15 mouse cellular contexts compared by ENCODE assay signal in genomic region chr1:131280280-131280679, GRCm38 (mm10). TPM values are rescaled to one million over a fixed set of nuclear protein-coding genes. Genes with fewer than 3 reads are reported as not detected.
DNase-seq lines count a peak whose midpoint lies in the region; ATAC-seq lines count a peak whose summit lies in the region.
"Had no signal": no experiment of that assay in that cellular context is flagged by ENCODE, and none has a peak within 500 bp of the region (broad histone marks: within the 10 kb centered on the region; RNA-seq: fewer than 3 reads in every experiment).

No protein-coding gene starts in this region.

- 30% methylated on average over 3 of the region's 3 CpGs for WGBS in intestine, embryonic 16.5 days
- WGBS in stomach, embryonic 16.5 days: 47% methylated on average over 3 of the region's 3 CpGs
- WGBS in forebrain, embryonic 16.5 days: 67% methylated on average over 3 of the region's 3 CpGs

- no peak overlapping the region for H3K9ac ChIP-seq in intestine, embryonic 16.5 days (ENCODE audit: low read depth, low read length)
- H3K9ac ChIP-seq in stomach, embryonic 16.5 days (ENCODE audit: low read length): no peak overlapping the region
- no peak overlapping the region for H3K9ac ChIP-seq in forebrain, embryonic 16.5 days (replicated peaks; ENCODE audit: low read depth, low read length)
- H3K9ac ChIP-seq: forebrain, postnatal 0 days; neural tube, embryonic 12.5 days had no signal

- no peaks in the 10 kb centered on the region for H3K27me3 ChIP-seq in intestine, embryonic 16.5 days (replicated peaks; ENCODE audit: control insufficient read depth, insufficient read depth, low read length)
- H3K27me3 ChIP-seq in stomach, embryonic 16.5 days (ENCODE audit: control insufficient read depth, insufficient read depth, low read length): no peaks in the 10 kb centered on the region
- H3K27me3 ChIP-seq in forebrain, embryonic 16.5 days (replicated peaks; ENCODE audit: control insufficient read depth, insufficient read depth, low read length): no peaks in the 10 kb centered on the region
- H3K27me3 ChIP-seq: embryonic facial prominence, embryonic 13.5 days; neural tube, embryonic 12.5 days; Patski had no signal

- H3K9me3 ChIP-seq in intestine, embryonic 16.5 days (ENCODE audit: control insufficient read depth, low read length): no peaks in the 10 kb centered on the region
- no peaks in the 10 kb centered on the region for H3K9me3 ChIP-seq in stomach, embryonic 16.5 days (replicated peaks; ENCODE audit: control insufficient read depth, low read length)
- no peaks in the 10 kb centered on the region for H3K9me3 ChIP-seq in forebrain, embryonic 16.5 days (ENCODE audit: control insufficient read depth, low read length)
- H3K9me3 ChIP-seq: embryonic facial prominence, embryonic 13.5 days; neural tube, embryonic 12.5 days had no signal

- H3K36me3 ChIP-seq in intestine, embryonic 16.5 days (ENCODE audit: control insufficient read depth, insufficient read depth, low read length): no peaks in the 10 kb centered on the region
- no peaks in the 10 kb centered on the region for H3K36me3 ChIP-seq in stomach, embryonic 16.5 days (ENCODE audit: control insufficient read depth, insufficient read depth, low read length)
- no peaks in the 10 kb centered on the region for H3K36me3 ChIP-seq in forebrain, embryonic 16.5 days (ENCODE audit: control insufficient read depth, insufficient read depth)
- H3K36me3 ChIP-seq: neural tube, embryonic 12.5 days had no signal

- H3K4me1 ChIP-seq in intestine, embryonic 16.5 days (ENCODE audit: control insufficient read depth, insufficient read depth, low read length): peaks cover 28% of the 10 kb centered on the region
- peaks cover 20% of the 10 kb centered on the region for H3K4me1 ChIP-seq in stomach, embryonic 16.5 days (ENCODE audit: control insufficient read depth, insufficient read depth, low read length)
- H3K4me1 ChIP-seq in forebrain, embryonic 16.5 days (replicated peaks; ENCODE audit: control insufficient read depth, insufficient read depth, low read length): no peaks in the 10 kb centered on the region
- H3K4me1 ChIP-seq: neural tube, embryonic 12.5 days had no signal

- no peak overlapping the region for H3K4me2 ChIP-seq in intestine, embryonic 16.5 days (ENCODE audit: low read depth, low read length)
- no peak overlapping the region for H3K4me2 ChIP-seq in stomach, embryonic 16.5 days (ENCODE audit: low read depth, low read length)
- H3K4me2 ChIP-seq in forebrain, embryonic 16.5 days (ENCODE audit: low read length): no peak overlapping the region
- H3K4me2 ChIP-seq: neural tube, embryonic 12.5 days had no signal

- H3K4me3 ChIP-seq in intestine, embryonic 16.5 days (ENCODE audit: low read length): no peak overlapping the region
- H3K4me3 ChIP-seq in stomach, embryonic 16.5 days (replicated peaks; ENCODE audit: low read length): no peak overlapping the region
- H3K4me3 ChIP-seq in forebrain, embryonic 16.5 days (replicated peaks; ENCODE audit: low read length): no peak overlapping the region
- H3K4me3 ChIP-seq: embryonic facial prominence, embryonic 13.5 days; heart, adult 2 months; neural tube, embryonic 12.5 days had no signal

- H3K27ac ChIP-seq in intestine, embryonic 16.5 days (ENCODE audit: low read length): peak overlapping the region; percentile 38; the same call in 1 of the 2 replicates
- H3K27ac ChIP-seq in stomach, embryonic 16.5 days (ENCODE audit: low read length): no peak overlapping the region
- no peak overlapping the region for H3K27ac ChIP-seq in forebrain, embryonic 16.5 days (ENCODE audit: low read length)
- H3K27ac ChIP-seq: heart, adult 2 months; neural tube, embryonic 12.5 days had no signal

- DNase-seq in CD4-positive helper T cell, adult 2 months (ENCODE audit: low read depth, low spot score): peak; percentile 77
- peak; percentile 40 to 44 for DNase-seq in CD8-positive naive resting alpha-beta T cell, adult 2 months (ENCODE audit: low read depth in 2 of 2, low spot score in 2 of 2)
- no peak for DNase-seq in lung, postnatal 25 days (ENCODE audit: low spot score)
- DNase-seq: cerebellum, adult 8-10 months; forebrain, postnatal 0 days; heart, adult 2 months; kidney, postnatal 36 days; right cerebral cortex, postnatal 25 days had no signal

- ATAC-seq in intestine, embryonic 16.5 days: peak; percentile 81
- ATAC-seq in stomach, embryonic 16.5 days (ENCODE audit: insufficient read depth, low FRiP score): peak; percentile 73
- no peak for ATAC-seq in granulocyte monocyte progenitor cell, adult 5-6 weeks (replicated peaks; ENCODE audit: poor library complexity, severe bottlenecking)
- no peak for ATAC-seq in forebrain, embryonic 16.5 days
- ATAC-seq: forebrain, postnatal 0 days had no signal

RNA-seq across cellular contexts. Expression of gene Ikbke, which starts 0.9 kb away (rescaled TPM):
- 13.0 and 13.8 TPM in 2 replicates for polyA plus RNA-seq in intestine, embryonic 16.5 days (2015; fragmentation: Nextera tagmentation; extraction: Ambion mirVana)
- 8.1 and 8.5 TPM in 2 replicates for polyA plus RNA-seq in stomach, embryonic 16.5 days (2015; fragmentation: Nextera tagmentation; extraction: Ambion mirVana)
- 57.6 and 57.9 TPM in 2 replicates for total RNA-seq in granulocyte monocyte progenitor cell, adult 5-6 weeks (2014; fragmentation: Nextera tagmentation)
- total RNA-seq in granulocyte monocyte progenitor cell, adult 5-6 weeks (2017): 26.2 and 31.7 TPM in 2 replicates
- 0.40 and 0.91 TPM in 2 replicates for polyA plus RNA-seq in forebrain, embryonic 16.5 days (2015; fragmentation: Nextera tagmentation; extraction: Ambion mirVana)

RNA-seq across cellular contexts. Expression of gene Rassf5, which starts 35.2 kb away (rescaled TPM):
- polyA plus RNA-seq in intestine, embryonic 16.5 days (2015; fragmentation: Nextera tagmentation; extraction: Ambion mirVana): 3.5 and 4.1 TPM in 2 replicates
- polyA plus RNA-seq in stomach, embryonic 16.5 days (2015; fragmentation: Nextera tagmentation; extraction: Ambion mirVana): 7.0 and 7.1 TPM in 2 replicates
- total RNA-seq in granulocyte monocyte progenitor cell, adult 5-6 weeks (2014; fragmentation: Nextera tagmentation): 48.5 and 59.1 TPM in 2 replicates
- total RNA-seq in granulocyte monocyte progenitor cell, adult 5-6 weeks (2017): 48.9 and 52.7 TPM in 2 replicates
- 1.9 and 2.5 TPM in 2 replicates for polyA plus RNA-seq in forebrain, embryonic 16.5 days (2015; fragmentation: Nextera tagmentation; extraction: Ambion mirVana)

Comparison
In these comparisons a context has a peak if more than half of its experiments do, and no peak if none do; other contexts are left out.
1. ATAC-seq: peak in intestine, embryonic 16.5 days (single experiment) and stomach, embryonic 16.5 days (single experiment); none in granulocyte monocyte progenitor cell, adult 5-6 weeks (single experiment) and forebrain, embryonic 16.5 days (single experiment).